Mouse (Mus musculus): ENCODE measurements around the gene Gm5169.
"Not testable (repeated sequence)": the region's sequence is repeated elsewhere in the genome, so short reads cannot be mapped to it uniquely, and the experiment has no call there.

Gene Gm5169

DNA sequence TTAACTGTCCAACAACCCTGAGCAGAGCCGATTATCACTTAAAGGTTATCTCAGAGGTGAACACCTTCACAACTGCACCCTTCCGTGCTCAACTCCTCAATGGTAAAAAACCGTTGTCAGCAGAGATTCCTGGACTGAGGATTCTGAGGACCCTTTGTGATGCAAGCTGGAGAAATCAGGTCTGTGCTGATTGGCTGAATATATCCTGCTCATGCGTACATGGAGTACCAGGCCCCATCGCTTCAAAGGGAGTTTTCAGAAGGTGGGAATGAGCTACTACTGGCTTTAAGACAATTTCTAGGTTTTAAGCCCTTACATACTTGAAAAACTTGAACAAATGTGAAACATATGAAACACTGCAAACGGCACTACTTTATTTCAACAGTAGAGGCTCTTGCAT is at the start of gene Gm5169:
TSS of gene Gm5169 (minus strand) at position 101 of the 400 bp plus-strand sequence.
- not testable (repeated sequence) for DNase-seq

DNA sequence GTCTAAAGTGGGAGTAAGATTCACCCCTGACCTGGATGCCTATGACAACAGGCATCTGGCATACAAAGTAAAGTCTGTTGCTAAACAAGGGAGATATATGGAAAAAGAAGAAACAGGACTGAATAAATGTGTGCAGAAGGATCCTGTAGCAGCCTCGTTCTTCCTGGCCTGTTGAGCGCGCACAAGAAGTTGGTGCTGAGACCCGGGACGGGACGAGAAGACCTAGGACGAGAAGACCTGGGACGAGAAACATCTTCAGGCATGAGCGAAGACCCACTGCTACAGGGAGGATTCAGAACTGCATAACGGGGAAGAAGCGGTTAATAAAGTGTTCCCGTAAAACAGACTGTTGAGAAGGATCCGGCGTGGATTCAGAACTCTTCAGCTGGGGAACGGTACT is 46.2 kb upstream of the Gm5169 start:
- DNase-seq, result not testable (repeated sequence)

Data from thymus, postnatal 36 days (tissue).